Mouse (Mus musculus) ES-Bruce4 (cell line): ENCODE data around the gene Hist1h4f. TPM values are rescaled to one million over a fixed set of nuclear protein-coding genes. Genes with fewer than 3 reads are reported as not detected.

Experiments used
- H3K27ac ChIP-seq: 2 replicates; pipeline ENCODE4 v1.5.1; 2012; ENCODE audit warnings: low read length, inconsistent platforms; ENCODE audit not compliant: insufficient read depth
- H3K27me3 ChIP-seq: 2 replicates; pipeline ENCODE4 v1.6.1; 2012; ENCODE audit warnings: mild to moderate bottlenecking, low read length, inconsistent platforms; ENCODE audit not compliant: control insufficient read depth, poor library complexity, insufficient read depth, severe bottlenecking
- H3K36me3 ChIP-seq: 2 replicates; pipeline ENCODE4 v1.6.1; 2012; ENCODE audit warnings: inconsistent platforms, mild to moderate bottlenecking, low read length, moderate library complexity; ENCODE audit not compliant: control insufficient read depth, poor library complexity, insufficient read depth, severe bottlenecking
- H3K4me1 ChIP-seq: one replicate; pipeline ENCODE4 v1.8.1; 2011; ENCODE audit warnings: low read length; ENCODE audit not compliant: control insufficient read depth, insufficient read depth
- H3K4me3 ChIP-seq: 2 replicates; pipeline ENCODE4 v1.5.1; 2011; ENCODE audit warnings: low read depth, mild to moderate bottlenecking, low read length
- H3K9ac ChIP-seq: 2 replicates; pipeline ENCODE4 v1.6.1; 2012; ENCODE audit warnings: low read depth, mild to moderate bottlenecking, inconsistent platforms; ENCODE audit not compliant: poor library complexity, severe bottlenecking
- H3K9me3 ChIP-seq: replicated peaks from 2 replicates; pipeline ENCODE4 v1.6.1; 2012; ENCODE audit warnings: mild to moderate bottlenecking, low read length, inconsistent platforms; ENCODE audit not compliant: control insufficient read depth, poor library complexity, insufficient read depth, severe bottlenecking
- CTCF ChIP-seq: IDR thresholded peaks from one replicate; pipeline ENCODE4 v1.8.1; 2011; ENCODE audit warnings: low read depth, low read length
- EP300 ChIP-seq: IDR thresholded peaks from 2 replicates; pipeline ENCODE4 v1.6.1; 2011; ENCODE audit warnings: low read depth, low read length; ENCODE audit not compliant: insufficient read depth
- POLR2A ChIP-seq: IDR thresholded peaks from one replicate; pipeline ENCODE4 v1.8.1; 2011; ENCODE audit warnings: low read length; ENCODE audit not compliant: insufficient read depth
- polyA plus RNA-seq: library from polyadenylated mRNA; stranded (reverse); fragments of >200 nt; gene quantifications from 2 replicates; pipeline ENCODE4 v1.2.4, GENCODE M21; 2011; ENCODE audit warnings: low read depth; ENCODE audit not compliant: missing spikeins, insufficient read depth, insufficient read length

The Hist1h4f gene
- polyA plus RNA-seq, 1 experiment = 24.1 TPM

DNA sequence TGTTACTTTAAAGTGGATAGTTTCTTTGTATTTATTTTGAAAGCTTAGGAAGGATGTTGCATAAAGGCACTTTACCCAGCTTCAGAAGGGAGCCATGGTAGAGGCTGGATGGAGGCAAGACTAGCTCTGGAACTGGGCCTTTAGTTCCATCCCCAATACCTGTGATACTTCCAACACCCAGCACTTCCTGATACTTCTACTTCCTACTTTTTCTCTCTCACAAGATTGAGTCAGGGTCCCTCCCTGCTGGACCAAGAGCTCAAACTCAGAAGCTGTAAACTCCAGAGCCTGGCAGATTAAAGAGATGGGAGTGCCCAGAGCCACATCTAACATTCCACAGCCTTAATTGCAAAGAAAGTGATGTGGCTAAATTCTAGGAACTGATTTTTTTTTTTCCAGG, 32.9 kb upstream of the Hist1h4f start:
- Histone ChIP-seq H3K27ac (peak overlapping the region; percentile 92), H3K9ac (0 out of 2 replicates have a peak overlapping the region, but pooled peaks have one; percentile 74), H3K4me3 (no peak overlapping the region), H3K27me3 (no peaks in the 10 kb centered on the region), H3K4me1 (no peaks in the 10 kb centered on the region), H3K9me3 (no peaks in the 10 kb centered on the region), H3K36me3 (no peaks in the 10 kb centered on the region)
- no peak for TF ChIP-seq CTCF
- no peak for TF ChIP-seq EP300

DNA sequence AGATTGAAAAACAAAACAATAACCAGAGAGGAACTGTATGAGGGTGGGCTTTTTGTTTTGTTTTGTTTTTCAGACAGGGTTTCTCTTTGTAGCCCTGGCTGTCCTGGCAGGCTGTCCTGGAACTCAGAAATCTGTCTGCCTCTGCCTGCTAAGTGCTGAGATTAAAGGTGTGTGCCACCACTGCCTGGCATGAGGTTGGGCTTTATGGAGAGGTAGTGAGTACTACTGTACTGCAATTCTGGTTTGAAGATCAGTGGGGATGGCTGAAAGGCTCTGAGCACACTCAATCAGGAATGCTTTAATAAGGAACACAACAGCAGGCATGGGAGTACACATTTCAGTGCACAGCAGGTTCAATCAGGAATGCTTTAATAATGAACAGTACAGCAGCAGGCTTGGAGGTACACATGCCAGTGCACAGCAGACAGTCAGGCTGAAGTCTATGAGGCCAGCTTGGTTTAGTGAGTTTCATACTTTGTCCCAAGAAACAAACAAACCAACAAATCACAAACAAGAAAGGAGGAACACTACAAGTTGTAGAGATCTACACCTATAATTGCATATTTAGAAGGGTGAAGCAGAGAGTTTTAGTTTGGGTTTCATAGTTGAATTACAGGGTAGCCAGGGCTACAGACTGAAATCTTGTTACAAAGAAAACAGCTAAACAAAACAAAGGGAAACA, 32.1 kb upstream of the Hist1h4f start:
- no peaks in the 10 kb centered on the region for H3K4me1 ChIP-seq
- no peak overlapping the region for H3K4me3 ChIP-seq

DNA sequence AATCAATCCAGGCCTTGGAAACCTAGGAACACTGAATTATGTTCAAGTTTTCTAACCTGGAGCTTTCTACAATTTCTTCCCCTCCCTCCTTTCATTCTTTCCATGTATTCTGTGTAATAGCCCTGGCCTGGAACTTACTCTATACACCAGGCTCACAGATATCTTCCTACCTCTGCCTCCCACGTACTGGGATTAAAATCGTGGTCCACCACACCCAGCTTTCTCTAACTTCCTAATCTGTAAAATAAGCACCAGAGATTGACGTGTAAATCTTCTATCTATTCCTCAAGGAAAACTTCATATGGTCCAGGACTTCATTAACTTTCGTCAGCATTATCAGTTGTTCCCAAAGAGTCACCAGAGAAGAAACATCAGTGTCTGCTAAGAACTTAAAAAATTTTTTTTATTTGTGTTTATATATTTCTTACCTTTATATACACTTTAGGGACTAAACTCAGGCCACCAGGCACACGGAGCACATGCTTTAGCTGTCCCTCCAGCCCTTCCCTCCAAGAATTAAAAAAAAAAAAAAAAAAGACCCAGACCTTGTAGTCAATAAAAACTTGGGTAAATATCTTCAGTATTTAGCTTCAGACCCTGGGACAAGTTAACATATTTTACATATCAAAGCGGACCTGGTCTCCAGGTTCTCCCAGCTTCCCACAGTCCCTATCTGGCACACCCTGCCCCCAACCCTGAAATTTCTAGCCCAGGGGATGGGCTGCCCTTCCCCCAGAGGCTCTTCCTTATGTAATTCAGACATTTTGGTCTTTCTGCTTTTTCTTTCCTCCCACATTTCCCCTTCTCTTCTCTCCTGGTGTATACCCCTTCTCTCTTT, 31.0 kb upstream of the Hist1h4f start:
- Histone ChIP-seq H3K4me3 (peak overlapping the region; percentile 68; the same call in 1 of the 2 replicates), H3K9ac (peak overlapping the region; percentile 95), H3K9me3 (no peaks in the 10 kb centered on the region), H3K4me1 (no peaks in the 10 kb centered on the region), H3K27ac (peak overlapping the region; percentile 64), H3K36me3 (no peaks in the 10 kb centered on the region), H3K27me3 (no peaks in the 10 kb centered on the region)
- no peak for TF ChIP-seq POLR2A
- no peak for TF ChIP-seq CTCF
- peak; percentile 74; the same call in 1 of the 2 replicates for TF ChIP-seq EP300

More for the DNA sequence above, 32.1 kb upstream of the Hist1h4f start:
- Histone ChIP-seq H3K9ac (no peak overlapping the region), H3K36me3 (no peaks in the 10 kb centered on the region), H3K9me3 (no peaks in the 10 kb centered on the region), H3K27me3 (no peaks in the 10 kb centered on the region), H3K27ac (no peak overlapping the region)
- TF ChIP-seq POLR2A (no peak), CTCF (no peak), EP300 (no peak)

DNA sequence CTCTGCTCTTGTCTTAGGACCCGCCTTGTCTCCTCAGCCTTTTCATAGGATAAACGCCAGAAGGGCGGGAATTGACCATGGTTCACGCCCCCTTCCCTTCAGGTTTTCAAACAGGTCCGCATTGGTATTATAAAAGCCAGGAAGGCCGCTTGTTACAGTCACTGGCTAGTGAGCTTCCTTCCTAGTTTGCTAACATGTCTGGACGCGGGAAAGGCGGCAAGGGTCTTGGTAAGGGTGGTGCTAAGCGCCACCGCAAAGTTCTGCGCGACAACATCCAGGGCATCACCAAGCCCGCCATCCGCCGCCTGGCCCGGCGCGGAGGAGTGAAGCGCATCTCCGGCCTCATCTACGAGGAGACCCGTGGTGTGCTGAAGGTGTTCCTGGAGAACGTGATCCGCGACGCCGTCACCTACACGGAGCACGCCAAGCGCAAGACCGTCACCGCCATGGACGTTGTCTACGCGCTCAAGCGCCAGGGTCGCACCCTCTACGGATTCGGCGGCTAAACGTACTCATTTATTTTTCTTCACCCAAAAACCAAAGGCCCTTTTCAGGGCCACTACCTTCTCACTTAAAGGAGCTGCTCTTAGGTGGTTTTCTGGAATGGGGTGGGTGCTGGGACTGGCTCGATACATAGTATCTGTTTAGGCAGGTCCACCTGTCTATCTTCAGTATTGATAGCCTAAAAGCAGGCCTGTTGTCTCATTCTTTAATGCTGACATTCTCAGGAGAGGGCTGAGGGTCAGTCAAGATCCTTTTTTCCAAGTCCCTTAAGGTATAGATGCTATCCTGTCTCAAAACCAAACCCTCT, 30.2 kb upstream of the Hist1h4f start, which contains the start of gene Hist1h4d:
Hist1h4d (plus strand) TSS at position 191 of the 811 bp plus-strand sequence.
- Histone ChIP-seq H3K4me1 (no peaks in the 10 kb centered on the region), H3K9ac (peak within 1 kb of the TSS; percentile 95)
- TF ChIP-seq CTCF = no peak
- TF ChIP-seq POLR2A = peak; percentile 100
- TF ChIP-seq EP300 = peak; percentile 72

DNA sequence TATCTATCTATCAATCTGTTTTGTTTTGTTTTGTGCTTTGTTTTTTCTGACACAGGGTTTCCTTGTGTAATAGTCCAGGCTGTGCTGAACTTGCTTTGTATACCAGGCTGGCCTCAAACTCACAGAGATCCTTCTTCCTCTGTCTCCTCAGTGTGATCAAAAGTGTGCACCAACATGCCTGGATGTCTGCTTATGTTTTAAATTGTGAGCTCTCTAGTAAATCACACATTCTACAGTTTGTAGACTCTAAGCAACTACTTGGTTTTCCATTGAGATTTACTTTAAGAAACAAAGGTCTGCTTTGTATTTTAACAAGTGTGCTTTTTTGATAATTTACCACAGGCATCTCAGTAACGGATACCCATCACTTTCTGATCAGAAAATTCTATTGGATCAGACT, 26.4 kb upstream of the Hist1h4f start:
- TF ChIP-seq EP300 (no peak), POLR2A (no peak)
- Histone ChIP-seq H3K27ac (no peak overlapping the region), H3K36me3 (no peaks in the 10 kb centered on the region), H3K4me1 (no peaks in the 10 kb centered on the region), H3K9ac (no peak overlapping the region), H3K9me3 (no peaks in the 10 kb centered on the region), H3K4me3 (no peak overlapping the region), H3K27me3 (no peaks in the 10 kb centered on the region)

More for the DNA sequence above, 30.2 kb upstream of the Hist1h4f start, which contains the start of gene Hist1h4d:
- no peaks in the 10 kb centered on the region for H3K36me3 ChIP-seq
- no peaks in the 10 kb centered on the region for H3K9me3 ChIP-seq
- H3K4me3 ChIP-seq = peak within 1 kb of the TSS; percentile 68
- H3K27me3 ChIP-seq = no peaks in the 10 kb centered on the region
- peak within 1 kb of the TSS; percentile 64 for H3K27ac ChIP-seq
